Mouse (Mus musculus) MEL (cell line): ENCODE results near the gene Atxn2. TPM values are rescaled to one million over a fixed set of nuclear protein-coding genes. Genes with fewer than 3 reads are reported as not detected.

Experiments
- DNase-seq: peaks from one replicate; pipeline ENCODE4 v3.0.0; 2011; ENCODE audit warnings: low read depth, low spot score
- H3K27ac ChIP-seq: 2 replicates; pipeline ENCODE4 v1.5.1; 2012; ENCODE audit warnings: low read depth, mild to moderate bottlenecking, control low read depth, low read length, moderate library complexity; ENCODE audit not compliant: control insufficient read depth
- H3K27me3 ChIP-seq, 2 experiments: fragments of 150-350 bp in 1 of 2; sonication (generic) in 1 of 2; 2 replicates each; pipeline ENCODE4 v1.6.1; 2012; ENCODE audit warnings: low read length in 2 of 2, mild to moderate bottlenecking in 2 of 2, improper control_type of control experiment in 1 of 2, moderate library complexity in 1 of 2; ENCODE audit not compliant: insufficient read depth in 2 of 2, control insufficient read depth in 1 of 2
- H3K36me3 ChIP-seq, 2 experiments: 2 replicates each; pipeline ENCODE4 v1.6.1; 2012 to 2014; ENCODE audit warnings: low read length in 2 of 2, improper control_type of control experiment in 1 of 2, inconsistent platforms in 1 of 2, mild to moderate bottlenecking in 1 of 2; ENCODE audit not compliant: insufficient read depth in 2 of 2, control insufficient read depth in 1 of 2
- H3K4me1 ChIP-seq, 2 experiments: fragments of 150-350 bp in 1 of 2; sonication (generic) in 1 of 2; 2 replicates each; pipeline ENCODE4 v1.6.1; 2012; ENCODE audit warnings: low read length in 2 of 2, improper control_type of control experiment in 1 of 2, mild to moderate bottlenecking in 1 of 2; ENCODE audit not compliant: insufficient read depth in 2 of 2, control insufficient read depth in 1 of 2
- H3K4me3 ChIP-seq, 2 experiments: fragments of 150-350 bp in 1 of 2; sonication (generic) in 1 of 2; 2 replicates each; pipeline ENCODE4 v1.5.1; 2012; ENCODE audit warnings: low read depth in 2 of 2, low read length in 2 of 2, mild to moderate bottlenecking in 2 of 2, moderate library complexity in 2 of 2, control low read depth in 1 of 2, improper control_type of control experiment in 1 of 2; ENCODE audit not compliant: control insufficient read depth in 1 of 2, insufficient read depth in 1 of 2
- H3K79me2 ChIP-seq: 2 replicates; pipeline ENCODE4 v1.6.1; 2012; ENCODE audit warnings: mild to moderate bottlenecking, low read length, moderate library complexity; ENCODE audit not compliant: control insufficient read depth, poor library complexity, insufficient read depth
- H3K9ac ChIP-seq: 2 replicates; pipeline ENCODE4 v1.6.1; 2012; ENCODE audit warnings: low read depth, mild to moderate bottlenecking, control low read depth, low read length, moderate library complexity; ENCODE audit not compliant: control insufficient read depth, poor library complexity, severe bottlenecking
- H3K9me3 ChIP-seq: fragments of 150-350 bp; sonication (generic); replicated peaks from 2 replicates; pipeline ENCODE4 v1.6.1; 2012; ENCODE audit warnings: mild to moderate bottlenecking, low read length, improper control_type of control experiment, moderate library complexity; ENCODE audit not compliant: insufficient read depth
- CTCF ChIP-seq, 3 experiments: IDR thresholded peaks in 2 of 3; conservative IDR thresholded peaks in 1 of 3; 2 replicates each; pipeline ENCODE4 v1.5.1; 2011 to 2012; ENCODE audit warnings: low read length in 3 of 3, low read depth in 2 of 3, mild to moderate bottlenecking in 2 of 3, improper control_type of control experiment in 1 of 3, inconsistent platforms in 1 of 3, mixed read lengths in 1 of 3, moderate library complexity in 1 of 3; ENCODE audit not compliant: control insufficient read depth in 1 of 3, insufficient read depth in 1 of 3, poor library complexity in 1 of 3, severe bottlenecking in 1 of 3
- GABPA ChIP-seq: IDR thresholded peaks from 2 replicates; pipeline ENCODE4 v1.6.1; 2012; ENCODE audit warnings: low read depth, mild to moderate bottlenecking, inconsistent platforms, low read length, improper control_type of control experiment, moderate library complexity
- HCFC1 ChIP-seq: IDR thresholded peaks from 2 replicates; pipeline ENCODE4 v1.6.1; 2012; ENCODE audit warnings: low read depth, mild to moderate bottlenecking, inconsistent platforms, low read length, improper control_type of control experiment, moderate library complexity
- MAFK ChIP-seq: IDR thresholded peaks from 2 replicates; pipeline ENCODE4 v1.6.1; 2011; ENCODE audit warnings: low read depth, mild to moderate bottlenecking, low read length, improper control_type of control experiment, borderline replicate concordance
- MAX ChIP-seq: IDR thresholded peaks from 2 replicates; pipeline ENCODE4 v1.6.1; 2011; ENCODE audit warnings: low read length, improper control_type of control experiment
- MAZ ChIP-seq: IDR thresholded peaks from 2 replicates; pipeline ENCODE4 v1.6.1; 2012; ENCODE audit warnings: low read depth, mild to moderate bottlenecking, inconsistent platforms, low read length, improper control_type of control experiment
- MEF2A ChIP-seq: IDR thresholded peaks from 2 replicates; pipeline ENCODE4 v1.6.1; 2014; ENCODE audit warnings: low read depth, mild to moderate bottlenecking, inconsistent platforms, low read length, improper control_type of control experiment; ENCODE audit not compliant: poor library complexity, insufficient replicate concordance, severe bottlenecking; ENCODE audit errors: extremely low read depth
- MXI1 ChIP-seq: IDR thresholded peaks from 2 replicates; pipeline ENCODE4 v1.6.1; 2011; ENCODE audit warnings: mild to moderate bottlenecking, low read depth, low read length, improper control_type of control experiment
- MYB ChIP-seq: IDR thresholded peaks from 2 replicates; pipeline ENCODE4 v1.6.1; 2011; ENCODE audit warnings: mild to moderate bottlenecking, low read depth, low read length, improper control_type of control experiment
- POLR2AphosphoS2 ChIP-seq: IDR thresholded peaks from 2 replicates; pipeline ENCODE4 v1.6.1; 2011; ENCODE audit warnings: low read length, improper control_type of control experiment
- RAD21 ChIP-seq: IDR thresholded peaks from 2 replicates; pipeline ENCODE4 v1.6.1; 2011; ENCODE audit warnings: mild to moderate bottlenecking, low read depth, low read length, improper control_type of control experiment
- RCOR1 ChIP-seq: IDR thresholded peaks from 2 replicates; pipeline ENCODE4 v1.6.1; 2012; ENCODE audit warnings: low read depth, mild to moderate bottlenecking, inconsistent platforms, low read length, improper control_type of control experiment
- SMC3 ChIP-seq: IDR thresholded peaks from 2 replicates; pipeline ENCODE4 v1.6.1; 2011; ENCODE audit warnings: low read depth, low read length, improper control_type of control experiment
- TAL1 ChIP-seq: IDR thresholded peaks from 2 replicates; pipeline ENCODE4 v1.6.1; 2012; ENCODE audit warnings: mild to moderate bottlenecking, inconsistent platforms, low read length, moderate library complexity, mixed read lengths
- USF1 ChIP-seq: IDR thresholded peaks from 2 replicates; pipeline ENCODE4 v1.6.1; 2014; ENCODE audit warnings: low read depth, mild to moderate bottlenecking, inconsistent platforms, low read length, improper control_type of control experiment, moderate library complexity
- USF2 ChIP-seq, 2 experiments: IDR thresholded peaks; 2 replicates each; pipeline ENCODE4 v1.6.1; 2011 to 2012; ENCODE audit warnings: improper control_type of control experiment in 2 of 2, low read length in 2 of 2, borderline replicate concordance in 1 of 2, inconsistent platforms in 1 of 2, low read depth in 1 of 2, mild to moderate bottlenecking in 1 of 2; ENCODE audit not compliant: insufficient read depth in 1 of 2
- ZMIZ1 ChIP-seq: IDR thresholded peaks from 2 replicates; pipeline ENCODE4 v1.6.1; 2012; ENCODE audit warnings: low read depth, mild to moderate bottlenecking, inconsistent platforms, low read length, improper control_type of control experiment, moderate library complexity
- polyA plus RNA-seq, 2 experiments: library from polyadenylated mRNA; stranded (reverse) in 1 of 2; unstranded in 1 of 2; fragments of >175 nt in 1 of 2; fragments of >200 nt in 1 of 2; gene quantifications; 2 replicates each; pipeline versions ENCODE4 v1.2.1 to v1.2.4; 2012; ENCODE audit warnings: low replicate concordance in 2 of 2, low read depth in 1 of 2; ENCODE audit not compliant: insufficient read length in 2 of 2, insufficient read depth in 1 of 2, missing spikeins in 1 of 2
- total RNA-seq: library from RNA; depleted of rRNA; stranded (reverse); fragments of 300-350 nt; gene quantifications from 2 replicates; pipeline ENCODE4 v1.2.3, GENCODE M21; 2012

Atxn2 gene
- total and polyA plus RNA-seq, 3 experiments: 16.3 to 476 (median 85.4) TPM

DNA sequence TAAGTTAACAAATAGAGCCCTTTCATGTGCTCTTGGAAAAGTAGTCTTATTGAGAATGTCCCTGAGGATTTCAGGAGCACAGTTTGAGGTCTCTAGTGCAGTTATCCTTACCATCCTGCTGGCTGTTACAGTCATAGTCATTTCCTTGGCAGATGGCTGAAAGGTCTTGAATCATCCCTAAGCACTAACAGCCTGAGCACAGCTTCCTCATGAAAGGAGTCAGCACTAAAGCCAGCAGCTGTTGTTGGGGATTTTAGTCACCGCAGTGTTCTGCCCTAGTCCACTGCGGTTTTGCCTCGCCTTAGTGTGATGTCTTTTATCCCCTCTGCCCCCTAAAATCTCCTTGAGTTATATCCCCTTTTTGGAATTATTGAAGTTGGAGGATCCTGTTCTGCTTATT is 96.0 kb downstream of the Atxn2 start:
- Histone ChIP-seq H3K9ac (no peak overlapping the region), H3K4me3 (no peak overlapping the region), H3K4me1 (no peaks in the 10 kb centered on the region), H3K36me3 (peaks cover 0 to 14% of the 10 kb centered on the region in 2 experiments; a peak in 2 of 4 replicates), H3K27ac (no peak overlapping the region), H3K9me3 (no peaks in the 10 kb centered on the region), H3K79me2 (no peaks in the 10 kb centered on the region), H3K27me3 (no peaks in the 10 kb centered on the region)
- TF ChIP-seq HCFC1: no peak
- TF ChIP-seq MXI1: no peak
- no peak for TF ChIP-seq RCOR1
- TF ChIP-seq RAD21: no peak
- DNase-seq: no peak

DNA sequence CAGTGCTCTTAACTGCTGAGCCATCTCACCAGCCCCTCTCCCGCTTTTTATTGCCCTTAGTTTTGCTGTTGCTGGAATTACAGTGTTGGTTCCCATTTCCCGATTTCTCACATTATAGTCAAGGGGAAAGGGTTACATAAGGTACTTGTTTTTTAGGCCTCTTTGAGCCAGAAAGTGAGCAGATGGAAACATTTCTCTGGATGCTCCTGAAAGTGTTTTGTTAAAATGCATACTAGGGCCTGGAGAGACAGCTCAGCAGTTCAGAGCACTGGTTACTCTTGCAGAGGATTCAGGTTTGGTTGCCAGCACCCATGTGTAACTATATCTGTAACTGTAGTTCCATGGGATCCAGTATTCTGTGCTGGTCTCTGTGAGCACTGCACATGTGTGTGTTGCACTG is 97.1 kb downstream of the Atxn2 start:
- Histone ChIP-seq H3K27me3 (no peaks in the 10 kb centered on the region), H3K27ac (no peak overlapping the region), H3K79me2 (no peaks in the 10 kb centered on the region), H3K36me3 (peaks cover 0 to 13% of the 10 kb centered on the region in 2 experiments; a peak in 2 of 4 replicates), H3K4me1 (no peaks in the 10 kb centered on the region), H3K4me3 (no peak overlapping the region), H3K9me3 (no peaks in the 10 kb centered on the region), H3K9ac (no peak overlapping the region)
- no peak for DNase-seq
- no peak for TF ChIP-seq GABPA
- TF ChIP-seq USF2 (IDR thresholded peaks at IDR 0.05; ENCODE audit: borderline replicate concordance in 1 of 2, insufficient read depth in 1 of 2, low read depth in 1 of 2, low read length in 2 of 2): no peak
- TF ChIP-seq USF1: no peak
- no peak for TF ChIP-seq MAFK
- no peak for TF ChIP-seq ZMIZ1
- no peak for TF ChIP-seq MYB
- no peak for TF ChIP-seq MAZ
- TF ChIP-seq RAD21: no peak
- no peak for TF ChIP-seq MXI1
- no peak for TF ChIP-seq SMC3
- no peak for TF ChIP-seq MEF2A
- no peak for TF ChIP-seq MAX
- TF ChIP-seq TAL1: no peak
- TF ChIP-seq CTCF (IDR thresholded peaks at IDR 0.05 in 2 of 3, conservative IDR thresholded peaks at IDR 0.05 in 1 of 3; ENCODE audit: control insufficient read depth in 1 of 3, insufficient read depth in 1 of 3, low read depth in 2 of 3, low read length in 3 of 3, poor library complexity in 1 of 3, severe bottlenecking in 1 of 3): no peak
- no peak for TF ChIP-seq POLR2AphosphoS2
